Mouse (Mus musculus): ENCODE measurements around the gene Tex19.2.

DNA sequence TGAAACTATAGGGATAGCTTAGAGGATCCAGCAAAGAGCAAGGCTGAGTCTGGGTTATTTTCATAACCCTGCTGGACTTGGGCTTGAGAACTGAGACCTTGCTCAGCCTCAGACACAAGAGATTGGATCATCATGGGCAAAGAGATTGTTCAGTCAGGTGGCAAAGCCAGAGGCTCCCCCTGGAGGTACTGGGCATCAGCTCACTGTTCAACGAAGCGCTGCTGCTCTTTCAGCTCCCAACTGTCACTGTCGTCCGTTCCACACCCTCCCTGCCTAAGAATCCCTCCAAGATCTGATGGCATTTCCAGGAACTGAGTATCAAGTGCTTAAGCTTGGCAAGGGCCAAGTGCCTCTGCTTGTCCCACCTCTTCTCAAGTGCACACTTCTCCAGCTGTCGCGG lies 20.3 kb upstream of the Tex19.2 start:
- no peak for TF ChIP-seq POLR2A (IDR thresholded peaks at IDR 0.05; ENCODE audit: insufficient read depth, low read length)
- TF ChIP-seq CTCF (IDR thresholded peaks at IDR 0.05; ENCODE audit: low read depth, low read length) = no peak
- no peak for TF ChIP-seq EP300 (IDR thresholded peaks at IDR 0.05; ENCODE audit: insufficient read depth, low read depth, low read length)

Measured in ES-Bruce4 (cell line).